Mouse (Mus musculus) midbrain, embryonic 16.5 days (tissue): ENCODE data around the gene Hist1h1c. TPM values are rescaled to one million over a fixed set of nuclear protein-coding genes. Genes with fewer than 3 reads are reported as not detected.

ENCODE experiments used
- ATAC-seq: fragments of 200-750 bp; cut with Nextera tagmentation; 2 replicates; pipeline ENCODE4 v1.8.0; 2017; ENCODE audit warnings: moderate TSS enrichment
- H3K27ac ChIP-seq: fragments of 300-500 bp; sonication (generic); 2 replicates; pipeline ENCODE4 v1.5.1; 2014; ENCODE audit warnings: mild to moderate bottlenecking, low read length, mixed read lengths
- H3K27me3 ChIP-seq: fragments of 300-500 bp; sonication (generic); 2 replicates; pipeline ENCODE4 v1.6.1; 2014; ENCODE audit warnings: low read depth, low read length, mixed read lengths; ENCODE audit not compliant: control insufficient read depth, insufficient read depth
- H3K36me3 ChIP-seq: fragments of 300-500 bp; sonication (generic); 2 replicates; pipeline ENCODE4 v1.6.1; 2014; ENCODE audit warnings: mild to moderate bottlenecking, low read length, moderate library complexity, mixed read lengths; ENCODE audit not compliant: control insufficient read depth, insufficient read depth
- H3K4me1 ChIP-seq: fragments of 300-500 bp; sonication (generic); 2 replicates; pipeline ENCODE4 v1.6.1; 2014; ENCODE audit warnings: mild to moderate bottlenecking, low read length, mixed read lengths; ENCODE audit not compliant: control insufficient read depth, insufficient read depth
- H3K4me2 ChIP-seq: fragments of 300-500 bp; sonication (generic); 2 replicates; pipeline ENCODE4 v1.6.1; 2014; ENCODE audit warnings: mild to moderate bottlenecking, low read length, mixed read lengths
- H3K4me3 ChIP-seq: fragments of 300-500 bp; sonication (generic); 2 replicates; pipeline ENCODE4 v1.5.1; 2014; ENCODE audit warnings: low read depth, mild to moderate bottlenecking, low read length, moderate library complexity, mixed read lengths
- H3K9ac ChIP-seq: fragments of 300-500 bp; sonication (generic); 2 replicates; pipeline ENCODE4 v1.6.1; 2014; ENCODE audit warnings: low read depth, low read length, mixed read lengths
- H3K9me3 ChIP-seq: fragments of 300-500 bp; sonication (generic); replicated peaks from 2 replicates; pipeline ENCODE4 v1.6.1; 2014; ENCODE audit warnings: mild to moderate bottlenecking, low read length, mixed read lengths; ENCODE audit not compliant: control insufficient read depth, poor library complexity, severe bottlenecking
- WGBS: fragments of 180-500 bp; shearing (Covaris S2); extraction: QIAGEN DNeasy Blood & Tissue Kit; methylation state at CpG from one replicate; pipeline ENCODE4 v1.1.7; 2014; 5-methylcytosine and 5-hydroxymethylcytosine counted together
- polyA plus RNA-seq: library from polyadenylated mRNA; unstranded; fragments of >200 nt; fragmentation: Nextera tagmentation; extraction: Ambion mirVana; gene quantifications from 2 replicates; pipeline ENCODE4 v1.2.1, GENCODE M21; 2015

The Hist1h1c gene
- polyA plus RNA-seq, 1 experiment from 2014 or later, result 8.7 TPM

GRCm38 (mm10) chr13:23729192-23729525, 9.4 kb upstream of the Hist1h1c start:
- H3K36me3 ChIP-seq, result no peaks in the 10 kb centered on the region
- no peak overlapping the region for H3K9ac ChIP-seq
- WGBS, result 92% methylated on average over 9 of the region's 9 CpGs
- H3K4me3 ChIP-seq, result no peak overlapping the region
- no peaks in the 10 kb centered on the region for H3K27me3 ChIP-seq
- no peak overlapping the region for H3K27ac ChIP-seq
- H3K4me1 ChIP-seq, result no peaks in the 10 kb centered on the region
- no peaks in the 10 kb centered on the region for H3K9me3 ChIP-seq
- no peak overlapping the region for H3K4me2 ChIP-seq
- ATAC-seq, result no peak

- no peaks in the 10 kb centered on the region for H3K27me3 ChIP-seq
- WGBS, result 97% methylated on average over 5 of the region's 5 CpGs
Observed at GRCm38 (mm10) chr13:23729706-23730105, 8.9 kb upstream of the Hist1h1c start.

GRCm38 (mm10) chr13:23730479-23730878, 8.1 kb upstream of the Hist1h1c start:
- no peak overlapping the region for H3K27ac ChIP-seq
- ATAC-seq, result no peak
- no peak overlapping the region for H3K4me2 ChIP-seq
- H3K4me1 ChIP-seq, result no peaks in the 10 kb centered on the region
- H3K4me3 ChIP-seq, result no peak overlapping the region
- no peaks in the 10 kb centered on the region for H3K36me3 ChIP-seq
- no peaks in the 10 kb centered on the region for H3K9me3 ChIP-seq
- 66% methylated on average over 8 of the region's 8 CpGs for WGBS
- H3K9ac ChIP-seq, result no peak overlapping the region
- no peaks in the 10 kb centered on the region for H3K27me3 ChIP-seq

More at GRCm38 (mm10) chr13:23729706-23730105, 8.9 kb upstream of the Hist1h1c start:
- H3K36me3 ChIP-seq, result no peaks in the 10 kb centered on the region
- H3K27ac ChIP-seq, result no peak overlapping the region
- no peak for ATAC-seq
- H3K9me3 ChIP-seq, result no peaks in the 10 kb centered on the region
- no peak overlapping the region for H3K4me3 ChIP-seq
- no peaks in the 10 kb centered on the region for H3K4me1 ChIP-seq
- H3K9ac ChIP-seq, result no peak overlapping the region
- H3K4me2 ChIP-seq, result no peak overlapping the region

GRCm38 (mm10) chr13:23732156-23732804, 6.3 kb upstream of the Hist1h1c start:
- WGBS, result 24% methylated on average over 8 of the region's 8 CpGs
- no peaks in the 10 kb centered on the region for H3K36me3 ChIP-seq
- H3K4me3 ChIP-seq, result no peak overlapping the region
- H3K27me3 ChIP-seq, result no peaks in the 10 kb centered on the region
- no peak overlapping the region for H3K4me2 ChIP-seq
- no peaks in the 10 kb centered on the region for H3K9me3 ChIP-seq
- H3K4me1 ChIP-seq, result no peaks in the 10 kb centered on the region
- ATAC-seq, result 0 out of 2 replicates have a peak, but pooled peaks have one; percentile 32
- H3K27ac ChIP-seq, result no peak overlapping the region
- no peak overlapping the region for H3K9ac ChIP-seq

GRCm38 (mm10) chr13:23737091-23737490, 1.5 kb upstream of the Hist1h1c start:
- H3K36me3 ChIP-seq, result no peaks in the 10 kb centered on the region
- H3K4me2 ChIP-seq, result no peak overlapping the region
- ATAC-seq, result no peak
- H3K27me3 ChIP-seq, result no peaks in the 10 kb centered on the region
- WGBS, result 77% methylated on average over 5 of the region's 5 CpGs
- no peak overlapping the region for H3K9ac ChIP-seq
- H3K9me3 ChIP-seq, result no peaks in the 10 kb centered on the region
- no peak overlapping the region for H3K4me3 ChIP-seq
- no peak overlapping the region for H3K27ac ChIP-seq
- H3K4me1 ChIP-seq, result peaks cover 17% of the 10 kb centered on the region

GRCm38 (mm10) chr13:23738041-23738440, 567 bp upstream of the Hist1h1c start:
- ATAC-seq, result no peak
- Histone ChIP-seq H3K27me3 (no peaks in the 10 kb centered on the region), H3K9me3 (no peaks in the 10 kb centered on the region), H3K27ac (no peak overlapping the region; the same call in 1 of the 2 replicates), H3K4me3 (peak overlapping the region; percentile 55), H3K4me1 (peaks cover 17% of the 10 kb centered on the region), H3K4me2 (peak overlapping the region; percentile 95), H3K36me3 (no peaks in the 10 kb centered on the region), H3K9ac (peak overlapping the region; percentile 60; the same call in 1 of the 2 replicates)
- 21% methylated on average over 4 of the region's 4 CpGs for WGBS

- Histone ChIP-seq H3K9me3 (no peaks in the 10 kb centered on the region), H3K4me1 (peaks cover 17% of the 10 kb centered on the region), H3K4me3 (peak overlapping the region; percentile 55), H3K9ac (peak overlapping the region; percentile 60), H3K27ac (peak overlapping the region; percentile 56), H3K4me2 (peak overlapping the region; percentile 95), H3K36me3 (no peaks in the 10 kb centered on the region), H3K27me3 (no peaks in the 10 kb centered on the region)
- ATAC-seq, result peak; percentile 93
- under 1% methylated on average over 39 of the region's 39 CpGs for WGBS
Observed at GRCm38 (mm10) chr13:23739069-23739921, 687 bp downstream of the Hist1h1c start.

- Histone ChIP-seq H3K27me3 (no peaks in the 10 kb centered on the region), H3K9ac (peak overlapping the region; percentile 45; the same call in 1 of the 2 replicates), H3K36me3 (no peaks in the 10 kb centered on the region), H3K27ac (peak overlapping the region; percentile 56), H3K9me3 (no peaks in the 10 kb centered on the region), H3K4me1 (peaks cover 17% of the 10 kb centered on the region), H3K4me3 (peak overlapping the region; percentile 55), H3K4me2 (peak overlapping the region; percentile 95)
- no peak for ATAC-seq
- under 1% methylated on average over 14 of the region's 14 CpGs for WGBS
Observed at GRCm38 (mm10) chr13:23739922-23740252, 1.3 kb downstream of the Hist1h1c start.

- peak overlapping the region; percentile 95 for H3K4me2 ChIP-seq
- H3K4me1 ChIP-seq, result peaks cover 17% of the 10 kb centered on the region
- 41% methylated on average over 13 of the region's 13 CpGs for WGBS
- peak overlapping the region; percentile 55 for H3K4me3 ChIP-seq
- H3K36me3 ChIP-seq, result no peaks in the 10 kb centered on the region
- H3K27ac ChIP-seq, result peak overlapping the region; percentile 56
- peak overlapping the region; percentile 45; the same call in 1 of the 2 replicates for H3K9ac ChIP-seq
- no peak for ATAC-seq
- H3K9me3 ChIP-seq, result no peaks in the 10 kb centered on the region
- no peaks in the 10 kb centered on the region for H3K27me3 ChIP-seq
Observed at GRCm38 (mm10) chr13:23740256-23740840, 1.7 kb downstream of the Hist1h1c start.
